Mouse (Mus musculus): ENCODE data around the gene Camkk2. TPM values are rescaled to one million over a fixed set of nuclear protein-coding genes. Genes with fewer than 3 reads are reported as not detected.

The Camkk2 gene
- polyA plus RNA-seq, 1 experiment from 2014 or later: 11.8 TPM

- 92% methylated on average over 11 of the region's 11 CpGs for WGBS
- H3K4me2 ChIP-seq: no peak overlapping the region
Observed at GRCm38 (mm10) chr5:122767283-122767682, 11.9 kb downstream of the Camkk2 start.

GRCm38 (mm10) chr5:122764032-122764464, 15.2 kb downstream of the Camkk2 start:
- 42% methylated on average over 10 of the region's 10 CpGs for WGBS

More at GRCm38 (mm10) chr5:122767283-122767682, 11.9 kb downstream of the Camkk2 start:
- peaks cover 32% of the 10 kb centered on the region for H3K4me1 ChIP-seq (replicated peaks)
- H3K9ac ChIP-seq: no peak overlapping the region
- H3K27me3 ChIP-seq: no peaks in the 10 kb centered on the region
- no peak overlapping the region for H3K27ac ChIP-seq
- no peak overlapping the region for H3K4me3 ChIP-seq
- no peaks in the 10 kb centered on the region for H3K9me3 ChIP-seq (replicated peaks)
- ATAC-seq (replicated peaks; ENCODE audit: insufficient number of reproducible peaks, insufficient read depth, low FRiP score, low read depth): no peak
- no peaks in the 10 kb centered on the region for H3K36me3 ChIP-seq

GRCm38 (mm10) chr5:122763271-122764031, 15.8 kb downstream of the Camkk2 start:
- Histone ChIP-seq H3K9ac (no peak overlapping the region), H3K4me2 (peak overlapping the region; percentile 42), H3K9me3 (replicated peaks) (no peaks in the 10 kb centered on the region), H3K27me3 (no peaks in the 10 kb centered on the region), H3K4me3 (no peak overlapping the region), H3K4me1 (replicated peaks) (peaks cover 22% of the 10 kb centered on the region), H3K27ac (peak overlapping the region; percentile 56), H3K36me3 (no peaks in the 10 kb centered on the region)
- peak; percentile 14; the same call in 1 of the 2 replicates for ATAC-seq (replicated peaks; ENCODE audit: insufficient number of reproducible peaks, insufficient read depth, low FRiP score, low read depth)
- WGBS: 53% methylated on average over 29 of the region's 29 CpGs

More at GRCm38 (mm10) chr5:122764032-122764464, 15.2 kb downstream of the Camkk2 start:
- H3K27ac ChIP-seq: 0 out of 2 replicates have a peak overlapping the region, but pooled peaks have one; percentile 56
- no peaks in the 10 kb centered on the region for H3K36me3 ChIP-seq
- H3K4me1 ChIP-seq (replicated peaks): peaks cover 22% of the 10 kb centered on the region
- H3K4me2 ChIP-seq: peak overlapping the region; percentile 42
- no peak overlapping the region for H3K9ac ChIP-seq
- H3K9me3 ChIP-seq (replicated peaks): no peaks in the 10 kb centered on the region
- no peak overlapping the region for H3K4me3 ChIP-seq
- no peaks in the 10 kb centered on the region for H3K27me3 ChIP-seq
- no peak; the same call in 1 of the 2 replicates for ATAC-seq (replicated peaks; ENCODE audit: insufficient number of reproducible peaks, insufficient read depth, low FRiP score, low read depth)

GRCm38 (mm10) chr5:122756680-122757079, 22.5 kb downstream of the Camkk2 start:
- ATAC-seq (replicated peaks; ENCODE audit: insufficient number of reproducible peaks, insufficient read depth, low FRiP score, low read depth): no peak
- no peak overlapping the region for H3K27ac ChIP-seq
- no peaks in the 10 kb centered on the region for H3K9me3 ChIP-seq (replicated peaks)
- 76% methylated on average over 7 of the region's 7 CpGs for WGBS
- no peak overlapping the region for H3K4me2 ChIP-seq
- H3K4me1 ChIP-seq (replicated peaks): peaks cover 7% of the 10 kb centered on the region; the same call in 1 of the 2 replicates
- no peak overlapping the region for H3K4me3 ChIP-seq
- H3K27me3 ChIP-seq: no peaks in the 10 kb centered on the region
- H3K9ac ChIP-seq: no peak overlapping the region
- peaks cover 15% of the 10 kb centered on the region for H3K36me3 ChIP-seq

- Histone ChIP-seq H3K4me3 (no peak overlapping the region), H3K4me2 (no peak overlapping the region), H3K27me3 (no peaks in the 10 kb centered on the region), H3K9ac (no peak overlapping the region), H3K9me3 (replicated peaks) (no peaks in the 10 kb centered on the region), H3K4me1 (replicated peaks) (peaks cover 6% of the 10 kb centered on the region; the same call in 1 of the 2 replicates), H3K36me3 (peaks cover 15% of the 10 kb centered on the region), H3K27ac (no peak overlapping the region)
- ATAC-seq (replicated peaks; ENCODE audit: insufficient number of reproducible peaks, insufficient read depth, low FRiP score, low read depth): no peak
- WGBS: 80% methylated on average over 6 of the region's 6 CpGs
Observed at GRCm38 (mm10) chr5:122756144-122756543, 23.1 kb downstream of the Camkk2 start.

- Histone ChIP-seq H3K27ac (no peak overlapping the region), H3K4me1 (replicated peaks) (peaks cover under 1% of the 10 kb centered on the region; the same call in 1 of the 2 replicates), H3K4me2 (no peak overlapping the region), H3K9ac (no peak overlapping the region), H3K4me3 (no peak overlapping the region), H3K27me3 (no peaks in the 10 kb centered on the region), H3K9me3 (replicated peaks) (no peaks in the 10 kb centered on the region), H3K36me3 (peaks cover 15% of the 10 kb centered on the region)
- ATAC-seq (replicated peaks; ENCODE audit: insufficient number of reproducible peaks, insufficient read depth, low FRiP score, low read depth): no peak
- 95% methylated on average over 4 of the region's 4 CpGs for WGBS
Observed at GRCm38 (mm10) chr5:122755620-122756019, 23.6 kb downstream of the Camkk2 start.

- ATAC-seq (replicated peaks; ENCODE audit: insufficient number of reproducible peaks, insufficient read depth, low FRiP score, low read depth): no peak
- H3K4me1 ChIP-seq (replicated peaks): no peaks in the 10 kb centered on the region
- H3K27me3 ChIP-seq: no peaks in the 10 kb centered on the region
- no peaks in the 10 kb centered on the region for H3K9me3 ChIP-seq (replicated peaks)
- H3K4me3 ChIP-seq: no peak overlapping the region
- peaks cover 15% of the 10 kb centered on the region for H3K36me3 ChIP-seq
- no peak overlapping the region for H3K27ac ChIP-seq
- H3K9ac ChIP-seq: no peak overlapping the region
- no peak overlapping the region for H3K4me2 ChIP-seq
- WGBS: 77% methylated on average over 16 of the region's 16 CpGs
Observed at GRCm38 (mm10) chr5:122754477-122754876, 24.7 kb downstream of the Camkk2 start.

- H3K9ac ChIP-seq: no peak overlapping the region
- no peaks in the 10 kb centered on the region for H3K27me3 ChIP-seq
- no peak for ATAC-seq (replicated peaks; ENCODE audit: insufficient number of reproducible peaks, insufficient read depth, low FRiP score, low read depth)
- H3K4me3 ChIP-seq: no peak overlapping the region
- 80% methylated on average over 7 of the region's 7 CpGs for WGBS
- peaks cover 18% of the 10 kb centered on the region for H3K36me3 ChIP-seq
- H3K27ac ChIP-seq: no peak overlapping the region
- no peaks in the 10 kb centered on the region for H3K9me3 ChIP-seq (replicated peaks)
- no peak overlapping the region for H3K4me2 ChIP-seq
- H3K4me1 ChIP-seq (replicated peaks): no peaks in the 10 kb centered on the region
Observed at GRCm38 (mm10) chr5:122747950-122748349, 31.3 kb downstream of the Camkk2 start.

GRCm38 (mm10) chr5:122743880-122744422, 35.3 kb downstream of the Camkk2 start:
- Histone ChIP-seq H3K36me3 (peaks cover 22% of the 10 kb centered on the region), H3K4me2 (no peak overlapping the region), H3K4me3 (no peak overlapping the region), H3K9ac (no peak overlapping the region), H3K27me3 (no peaks in the 10 kb centered on the region), H3K9me3 (replicated peaks) (no peaks in the 10 kb centered on the region), H3K27ac (no peak overlapping the region), H3K4me1 (replicated peaks) (no peaks in the 10 kb centered on the region)
- no peak for ATAC-seq (replicated peaks; ENCODE audit: insufficient number of reproducible peaks, insufficient read depth, low FRiP score, low read depth)
- 78% methylated on average over 13 of the region's 13 CpGs for WGBS

GRCm38 (mm10) chr5:122736761-122737160, 42.4 kb downstream of the Camkk2 start:
- H3K27ac ChIP-seq: no peak overlapping the region
- H3K27me3 ChIP-seq: no peaks in the 10 kb centered on the region
- no peak overlapping the region for H3K4me3 ChIP-seq
- ATAC-seq (replicated peaks; ENCODE audit: insufficient number of reproducible peaks, insufficient read depth, low FRiP score, low read depth): no peak
- H3K9me3 ChIP-seq (replicated peaks): no peaks in the 10 kb centered on the region
- H3K9ac ChIP-seq: no peak overlapping the region
- H3K4me2 ChIP-seq: no peak overlapping the region
- 85% methylated on average over 15 of the region's 15 CpGs for WGBS
- peaks cover 14% of the 10 kb centered on the region for H3K4me1 ChIP-seq (replicated peaks)
- H3K36me3 ChIP-seq: 0 out of 2 replicates have a peak, but pooled peaks cover 4% of the 10 kb centered on the region

GRCm38 (mm10) chr5:122735853-122736252, 43.4 kb downstream of the Camkk2 start:
- no peak overlapping the region for H3K4me3 ChIP-seq
- H3K4me2 ChIP-seq: no peak overlapping the region
- 86% methylated on average over 7 of the region's 7 CpGs for WGBS
- H3K27ac ChIP-seq: no peak overlapping the region
- no peaks in the 10 kb centered on the region for H3K36me3 ChIP-seq
- ATAC-seq (replicated peaks; ENCODE audit: insufficient number of reproducible peaks, insufficient read depth, low FRiP score, low read depth): no peak
- no peak overlapping the region for H3K9ac ChIP-seq
- peaks cover 19% of the 10 kb centered on the region for H3K4me1 ChIP-seq (replicated peaks)
- H3K27me3 ChIP-seq: no peaks in the 10 kb centered on the region
- H3K9me3 ChIP-seq (replicated peaks): no peaks in the 10 kb centered on the region

Data from heart, embryonic 15.5 days (tissue).